Mouse (Mus musculus) erythroblast, embryonic 14.5 days (primary cell): ENCODE data around the gene Iqcc.

Experiments
- GATA1 ChIP-seq: IDR thresholded peaks from 2 replicates; pipeline ENCODE4 v1.6.1; 2012; ENCODE audit warnings: low read length, inconsistent platforms, mixed read lengths
- TAL1 ChIP-seq: IDR thresholded peaks from 3 replicates; pipeline ENCODE4 v1.6.1; 2012; ENCODE audit warnings: low read length, inconsistent platforms, mixed read lengths

- TF ChIP-seq GATA1 (no peak), TAL1 (no peak)
These were observed 3.1 kb downstream of the Iqcc start for GRCm38 (mm10) chr4:129615801-129616290.
